Mouse (Mus musculus) kidney, postnatal 4 days (tissue): ENCODE measurements around the gene Abcf3.

Experiments used
- DNase-seq, 2 experiments: peaks; one replicate each; pipeline ENCODE4 v3.0.0; 2021; ENCODE audit warnings: mixed read lengths in 2 of 2

Gene Abcf3

DNA sequence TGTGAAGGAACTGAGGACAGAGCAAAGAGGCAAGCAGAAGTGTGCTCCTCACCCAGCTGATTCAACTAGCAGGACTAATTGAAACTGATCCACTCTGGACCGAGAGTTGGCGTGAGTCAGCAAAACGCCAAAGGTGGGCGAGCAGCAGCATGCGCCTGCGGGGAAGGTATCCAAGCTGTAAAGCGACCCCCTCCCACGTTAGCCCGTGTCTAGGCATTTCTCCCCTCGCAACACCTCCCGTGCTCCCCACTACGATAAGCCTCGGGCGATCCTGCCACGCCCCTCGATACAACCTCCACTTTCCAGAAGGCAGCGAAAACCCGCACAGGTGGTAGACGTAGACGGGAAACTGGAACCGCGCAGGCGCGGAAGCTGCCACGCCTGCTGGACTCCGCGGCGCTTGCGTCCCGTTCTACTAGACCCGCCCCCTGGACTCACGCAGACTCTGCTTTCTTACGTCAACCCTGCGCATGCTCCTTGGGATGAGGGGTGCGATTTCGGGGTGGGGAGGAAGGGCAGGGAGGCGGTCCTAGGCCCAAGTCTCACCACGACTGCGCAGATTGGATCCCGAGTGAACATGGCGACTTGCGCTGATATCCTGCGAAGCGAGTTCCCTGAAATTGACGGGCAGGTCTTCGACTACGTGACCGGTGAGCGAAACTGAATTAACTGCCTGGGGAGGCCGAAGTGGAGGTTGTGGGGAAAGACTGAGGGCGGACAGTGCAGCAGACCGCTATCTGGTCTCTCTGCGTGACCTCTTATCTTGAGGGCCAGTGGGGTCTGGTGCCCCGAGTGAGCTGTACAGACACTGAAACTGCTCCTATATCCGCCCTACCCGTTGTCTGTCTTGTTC is at the start of gene Abcf3:
Gene Abcf3 (plus strand): TSS at position 482 of the 853 bp plus-strand sequence.
- peak; percentile 97 to 98 for DNase-seq

DNA sequence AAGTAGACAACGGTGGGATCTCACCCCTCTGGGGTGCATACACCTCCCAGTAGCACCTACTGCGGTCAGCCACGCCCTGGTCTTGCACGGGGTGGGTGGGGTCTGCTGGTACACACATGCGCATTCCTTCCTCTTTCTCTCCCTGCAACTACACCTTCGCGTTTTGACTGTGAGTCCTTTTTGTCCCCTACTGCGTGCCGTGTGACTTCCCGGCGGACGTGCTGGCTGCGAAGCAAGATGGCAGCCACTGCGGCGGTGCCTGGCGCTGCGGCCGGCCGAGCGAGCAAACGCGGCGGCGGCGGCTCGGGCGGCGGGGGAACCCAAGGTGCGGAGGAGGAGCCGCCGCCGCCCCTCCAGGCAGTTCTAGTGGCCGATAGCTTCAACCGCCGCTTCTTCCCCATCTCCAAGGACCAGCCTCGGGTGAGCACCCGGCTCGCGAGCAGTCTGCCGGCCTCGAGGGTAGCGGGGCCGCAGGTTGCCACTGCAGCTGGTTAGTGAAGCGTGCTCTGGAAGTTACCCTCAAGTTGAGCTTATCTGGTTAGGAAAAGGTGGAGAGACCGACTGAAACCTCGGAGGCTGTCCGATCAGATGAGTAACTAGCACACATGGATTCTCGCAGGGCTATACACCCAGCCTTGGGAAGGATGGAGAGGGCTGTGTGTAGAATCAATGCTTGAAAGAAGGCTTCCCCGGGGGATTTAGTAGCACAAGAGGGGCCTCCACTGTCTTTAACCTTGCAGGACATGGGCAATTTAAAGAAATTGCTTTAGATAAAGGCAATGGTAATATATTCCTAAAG is 49.5 kb upstream of the Abcf3 start, which contains the start of gene Eif2b5:
Gene Eif2b5 (plus strand): TSS at position 141 of the 799 bp plus-strand sequence.
- DNase-seq: peak; percentile 94 to 95

DNA sequence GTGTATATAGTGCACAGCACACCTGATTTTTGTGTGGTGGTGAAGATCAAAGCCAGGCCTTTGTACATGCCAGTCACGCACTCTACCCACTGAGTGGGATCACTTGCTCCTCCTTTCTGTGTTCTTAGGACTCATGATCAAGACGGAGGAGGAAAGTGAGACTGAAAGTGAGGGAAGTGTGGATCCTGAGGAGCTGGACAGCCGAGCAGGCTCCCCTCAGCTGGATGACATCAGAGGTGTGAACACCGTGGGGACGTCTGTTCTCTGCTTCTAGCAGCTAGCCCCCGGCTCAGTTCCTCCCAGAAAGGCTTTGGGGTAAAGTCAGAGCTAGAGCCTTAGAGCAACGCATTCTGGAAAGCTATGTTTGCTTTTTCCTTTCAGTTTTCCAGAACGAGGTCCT is 42.4 kb upstream of the Abcf3 start:
- no peak for DNase-seq

- DNase-seq: peak; percentile 68 to 77
Observed at GRCm38 (mm10) chr16:20509349-20509748, 39.0 kb upstream of the Abcf3 start.

DNA sequence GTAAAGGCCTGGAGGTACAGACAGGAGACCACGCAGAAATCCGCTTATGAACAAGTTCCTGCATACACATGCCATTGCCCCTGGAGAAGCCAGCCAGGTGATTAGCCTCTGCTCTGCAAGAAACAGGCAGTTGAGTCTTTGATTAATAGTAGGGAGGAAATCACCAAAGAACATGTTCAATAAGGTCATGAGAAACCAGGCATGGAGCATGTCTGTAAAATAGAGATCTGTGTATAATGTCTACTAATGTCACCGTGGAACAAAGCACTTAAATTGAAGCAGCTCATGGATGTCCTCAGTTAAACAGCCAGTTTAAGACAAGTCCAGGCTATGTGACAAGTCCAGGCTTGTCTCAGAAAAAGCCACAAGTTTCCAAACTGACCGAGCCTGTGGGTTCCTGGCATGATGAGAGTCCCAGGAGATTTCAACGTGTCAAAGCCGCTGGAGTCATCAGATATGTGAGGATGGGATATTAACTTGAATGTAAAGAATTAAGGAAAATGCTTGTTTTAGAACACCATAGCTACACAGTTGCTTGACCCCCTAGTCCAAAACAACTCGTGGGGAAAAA is 37.0 kb upstream of the Abcf3 start:
- no peak for DNase-seq

- DNase-seq: peak in 1 of 2 experiments; percentile 22
Observed at GRCm38 (mm10) chr16:20516032-20516431, 32.3 kb upstream of the Abcf3 start.

- DNase-seq: peak; percentile 93 to 96
Observed at GRCm38 (mm10) chr16:20516726-20517201, 31.6 kb upstream of the Abcf3 start, which contains the start of gene Dvl3. Gene Dvl3, plus strand, starts transcription at chr16:20516982.

- DNase-seq: peak; percentile 59 to 70
Observed at GRCm38 (mm10) chr16:20517216-20517615, 31.2 kb upstream of the Abcf3 start.

GRCm38 (mm10) chr16:20517701-20518374 is 30.5 kb upstream of the Abcf3 start:
- peak; percentile 72 to 80 for DNase-seq

- no peak for DNase-seq
Observed at GRCm38 (mm10) chr16:20523886-20524285, 24.5 kb upstream of the Abcf3 start.

DNA sequence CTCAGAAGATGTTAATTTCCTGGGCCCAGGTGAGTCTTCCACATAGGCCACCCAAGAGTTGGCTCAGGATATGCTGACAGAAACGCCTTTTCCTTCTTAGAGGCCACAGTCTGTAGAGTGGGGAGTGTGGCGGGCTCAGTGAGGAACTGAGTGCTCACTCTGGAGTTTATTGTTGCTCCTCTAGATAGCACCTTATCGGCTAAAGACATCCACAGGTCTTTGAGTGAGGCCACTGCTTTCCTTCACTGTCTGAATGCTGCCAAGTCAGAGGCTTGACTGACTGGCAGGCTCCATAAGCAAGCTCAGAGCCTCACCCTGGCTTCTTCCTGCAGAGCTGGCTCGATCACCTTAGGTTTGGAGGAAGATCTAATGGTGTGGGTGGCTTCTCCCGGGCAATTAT is 19.6 kb upstream of the Abcf3 start:
- DNase-seq: no peak

DNA sequence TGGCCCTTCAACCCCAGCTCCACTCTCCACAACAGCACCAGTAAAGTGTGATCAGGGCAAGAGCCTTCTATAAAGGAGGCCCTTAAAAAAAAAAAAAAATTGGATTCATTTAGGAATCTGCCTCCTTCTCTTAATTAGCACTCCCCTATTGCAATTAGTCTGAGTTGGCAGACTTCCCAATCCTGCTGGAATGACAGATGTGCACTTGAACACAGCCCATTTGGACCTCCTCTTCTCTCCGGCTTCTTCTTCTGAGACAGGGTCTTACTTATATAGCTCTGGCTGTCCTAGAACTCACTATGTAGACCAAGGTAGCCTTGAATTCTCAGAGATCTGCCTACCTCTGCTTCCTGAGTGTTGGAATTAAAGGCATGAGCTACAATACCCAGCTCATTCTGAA is 19.0 kb upstream of the Abcf3 start:
- no peak for DNase-seq

DNA sequence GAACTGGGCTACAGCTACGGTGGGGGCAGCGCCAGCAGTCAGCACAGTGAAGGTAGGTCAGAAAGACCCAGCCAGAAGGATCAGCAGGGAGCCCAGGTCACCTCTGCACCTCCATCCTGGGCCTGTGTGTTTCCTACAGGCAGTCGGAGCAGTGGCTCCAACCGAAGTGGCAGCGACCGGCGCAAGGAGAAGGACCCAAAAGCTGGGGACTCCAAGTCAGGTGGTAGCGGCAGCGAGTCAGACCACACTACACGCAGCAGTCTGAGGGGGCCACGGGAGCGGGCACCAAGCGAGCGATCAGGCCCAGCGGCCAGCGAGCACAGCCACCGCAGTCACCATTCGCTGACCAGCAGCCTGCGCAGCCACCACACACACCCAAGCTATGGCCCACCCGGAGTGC is 17.4 kb upstream of the Abcf3 start:
- DNase-seq: no peak

GRCm38 (mm10) chr16:20534617-20535295 is 13.6 kb upstream of the Abcf3 start:
- DNase-seq: no peak

DNA sequence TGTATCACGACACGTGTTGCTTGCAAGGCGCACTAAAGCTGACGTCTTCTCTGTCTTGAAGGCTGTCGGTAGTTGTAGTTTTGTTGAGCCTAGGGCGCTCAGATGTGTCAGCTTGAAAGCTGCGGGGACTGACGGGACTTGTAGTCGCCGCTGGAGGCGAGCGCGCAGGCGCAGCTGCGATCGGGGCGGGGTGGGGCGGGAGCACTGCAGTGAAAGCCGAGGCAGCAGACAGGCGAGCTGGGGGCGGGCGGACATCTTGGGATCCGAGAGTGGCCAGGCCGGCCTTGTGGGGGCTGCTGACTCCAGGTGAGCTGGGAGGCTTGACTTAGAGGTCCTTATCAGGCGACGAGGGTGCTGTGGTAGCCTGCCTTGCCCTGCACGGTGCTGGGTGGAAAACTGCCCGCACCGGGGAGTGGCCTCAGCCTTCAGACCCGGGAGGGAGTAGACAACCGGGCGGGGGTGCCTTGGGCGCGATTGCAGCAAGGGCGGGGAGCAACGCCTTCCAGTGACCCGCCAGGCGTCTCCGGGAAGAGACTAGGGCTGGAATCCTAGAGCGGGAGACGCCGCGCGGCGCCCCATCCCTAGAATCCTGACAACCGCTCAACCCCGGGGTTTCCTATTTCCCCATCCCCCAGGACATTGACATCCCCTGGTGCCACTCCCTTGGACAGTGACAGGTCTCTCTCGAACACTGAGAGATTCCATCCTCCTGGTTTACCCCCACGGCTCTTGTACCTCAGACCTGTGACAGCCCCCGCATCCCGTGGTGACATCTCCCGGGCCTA is 12.9 kb upstream of the Abcf3 start, which contains the start of gene Ap2m1:
Gene Ap2m1 (plus strand): TSS at position 183 of the 785 bp plus-strand sequence.
- DNase-seq: peak; percentile 93 to 96

GRCm38 (mm10) chr16:20536081-20536665 is 12.2 kb upstream of the Abcf3 start:
- DNase-seq: no peak

DNA sequence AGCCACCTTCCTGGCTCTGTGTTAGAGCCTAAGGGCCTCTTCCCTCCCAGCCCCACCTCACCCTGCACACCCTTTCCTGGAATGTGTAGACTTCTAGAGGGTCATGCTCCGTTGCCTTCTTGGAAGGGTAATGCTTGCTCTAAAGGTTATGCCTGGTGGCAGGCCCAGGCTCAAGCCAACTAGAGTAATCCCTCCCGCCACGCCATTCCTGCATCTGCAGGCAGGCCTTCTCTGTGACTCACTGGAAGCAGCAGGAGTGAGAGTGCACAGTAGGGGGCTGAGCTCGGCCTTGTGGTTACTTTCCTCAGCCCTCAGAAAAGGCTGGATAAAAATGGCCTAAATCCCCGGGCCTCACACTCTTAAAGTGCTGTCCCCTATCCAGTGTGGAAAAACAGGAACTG is 11.3 kb upstream of the Abcf3 start:
- DNase-seq: peak; percentile 55 to 75

DNA sequence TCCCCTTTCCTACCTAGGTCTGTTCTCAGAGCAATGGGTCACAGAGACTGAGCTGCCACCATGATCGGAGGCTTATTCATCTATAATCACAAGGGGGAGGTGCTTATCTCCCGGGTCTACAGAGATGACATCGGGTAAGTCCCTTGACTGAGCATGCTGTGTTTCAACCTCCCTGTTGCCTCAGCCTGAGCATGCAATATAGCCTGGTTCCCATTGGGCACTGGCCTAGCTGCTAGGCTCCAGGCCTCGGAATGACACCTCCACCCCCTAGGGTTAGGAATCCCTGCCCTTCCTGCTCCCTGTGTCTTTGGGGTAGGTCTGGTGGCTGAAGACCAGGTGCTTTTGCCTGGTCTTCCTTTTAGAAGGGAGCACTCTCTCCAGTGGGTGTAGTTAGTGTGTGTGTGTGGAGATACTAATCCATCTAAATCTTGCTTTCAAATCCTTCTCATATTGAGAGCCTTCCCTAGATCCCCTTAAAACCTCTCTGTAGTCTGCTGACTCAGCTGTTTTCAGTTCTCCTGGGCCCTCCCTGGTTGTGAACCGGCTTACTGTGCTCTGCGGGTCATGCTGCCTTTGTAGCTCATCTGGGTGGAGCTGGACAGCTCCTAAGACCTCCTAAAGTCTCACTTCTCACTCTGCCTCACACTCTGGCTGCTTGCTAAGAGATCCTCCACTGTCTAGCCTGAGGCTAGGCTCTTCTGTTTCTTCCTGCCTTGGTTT is 10.6 kb upstream of the Abcf3 start:
- DNase-seq: no peak

DNA sequence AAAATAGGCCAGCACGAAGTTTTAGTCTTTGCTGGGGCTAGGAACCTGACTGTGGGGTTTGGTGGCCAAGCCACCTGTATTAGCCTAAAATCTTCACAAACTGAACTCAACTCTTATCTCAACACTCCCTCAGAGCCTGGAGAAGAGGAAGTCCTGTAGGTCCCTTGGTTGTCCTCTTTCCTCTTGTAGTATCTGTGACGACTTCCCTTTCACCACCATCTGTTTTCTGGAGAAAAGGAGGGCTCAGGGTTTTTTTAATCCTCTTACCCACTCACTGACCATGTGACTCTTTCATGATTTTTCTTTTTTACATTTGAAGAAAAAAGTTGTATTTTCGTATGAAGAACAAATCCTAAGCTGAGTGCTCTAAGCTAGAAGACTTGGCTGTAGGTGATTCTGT is 8.7 kb upstream of the Abcf3 start:
- no peak for DNase-seq

- no peak for DNase-seq
Observed at GRCm38 (mm10) chr16:20540438-20540837, 7.9 kb upstream of the Abcf3 start.
